Mouse (Mus musculus) embryonic stem cell, embryonic (primary cell): ENCODE results near the gene Prss22.

ENCODE experiments used
- CTCF ChIA-PET, 4 experiments: fragments of 300-600 bp in 2 of 4; fragments of 350-600 bp in 2 of 4; sonication (Branson Sonifier 250); formaldehyde crosslinking; loops; one replicate each; lab custom pipeline; 2022; ENCODE audit warnings: inconsistent platforms in 2 of 4; lab: Charles Lee
- POLR2A ChIA-PET, 4 experiments: fragments of 300-600 bp in 2 of 4; fragments of 350-600 bp in 2 of 4; sonication (Branson Sonifier 250); formaldehyde crosslinking; loops; one replicate each; lab custom pipeline; 2022; ENCODE audit warnings: antibody characterized with exemption in 4 of 4, inconsistent platforms in 1 of 4; lab: Charles Lee

Prss22 gene

DNA sequence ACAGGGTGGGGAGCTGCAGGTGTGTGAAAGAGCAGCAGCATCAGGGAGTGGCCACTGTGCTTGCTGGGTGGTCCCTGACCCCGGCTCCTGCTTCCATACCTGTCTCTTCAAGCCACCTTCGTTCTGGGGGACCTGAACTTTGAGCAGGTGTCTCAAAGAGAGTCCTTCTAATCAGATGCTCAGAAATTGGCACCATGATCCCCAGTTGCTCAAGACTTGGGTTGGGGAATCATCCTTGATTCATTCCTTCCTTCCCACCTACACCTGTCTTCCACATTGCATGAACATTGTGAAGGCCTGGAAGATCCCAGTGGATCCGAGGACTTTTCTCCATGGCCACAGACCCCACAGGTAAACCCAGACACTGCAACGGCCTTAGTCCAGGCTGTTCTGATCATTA lies 10.2 kb upstream of the Prss22 start:
- CTCF ChIA-PET, result interaction anchor here in 3 of 4 experiments (0.5 to 2.1 kb wide), 7 partner anchors 9 to 285 kb away, joined by 3 to 7 read pairs (median 3); no protein-coding TSS in a partner anchor
- POLR2A ChIA-PET, result interaction anchor here in 2 of 4 experiments (1.1 to 2.7 kb wide), 3 partner anchors 14 to 144 kb away, joined by 3 to 15 read pairs (median 11); no protein-coding TSS in a partner anchor

DNA sequence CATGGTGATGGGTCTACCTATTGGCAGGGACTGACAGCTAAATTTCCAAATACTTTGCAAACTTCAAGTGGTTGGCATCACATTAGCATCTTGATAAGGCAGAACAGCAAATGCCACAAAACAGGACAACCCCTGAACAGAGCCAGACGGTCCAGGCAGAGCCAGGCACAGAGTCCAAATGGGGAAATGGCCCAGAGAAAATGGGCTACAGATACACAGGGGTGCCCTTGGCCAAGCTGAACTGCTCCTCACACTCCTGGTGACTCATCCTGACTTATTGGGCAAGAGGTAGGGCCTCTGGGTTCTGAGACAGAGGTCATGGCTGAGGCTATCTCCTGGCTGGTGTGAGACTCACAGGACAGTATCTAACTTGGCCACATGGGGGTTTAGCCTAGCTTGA lies 9.5 kb upstream of the Prss22 start:
- CTCF ChIA-PET, result interaction anchor here (0.6 to 2.7 kb wide), 7 partner anchors 10 to 47 kb away, joined by 3 to 10 read pairs (median 3); no protein-coding TSS in a partner anchor

DNA sequence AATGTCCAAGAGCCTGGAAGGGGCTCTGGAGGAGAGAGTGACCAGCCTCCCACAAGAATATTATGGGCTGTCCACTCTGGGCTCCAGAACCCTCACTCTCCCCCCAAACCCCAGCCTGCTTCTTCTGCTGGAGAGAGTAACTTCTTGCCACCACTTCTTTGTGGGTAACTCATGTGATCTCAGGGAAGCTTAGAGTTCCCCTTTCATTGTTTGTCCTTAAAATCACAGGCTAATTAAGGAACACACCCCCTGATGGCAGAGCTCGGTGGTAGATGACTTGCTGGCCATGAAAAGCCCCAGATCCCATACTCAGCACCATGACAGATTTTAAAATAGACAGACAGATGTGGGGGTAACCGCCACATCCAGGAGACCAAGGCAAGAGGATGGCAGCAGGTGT lies 9.0 kb upstream of the Prss22 start:
- ChIA-PET POLR2A (interaction anchor here in 3 of 4 experiments (0.6 to 2.7 kb wide), 8 partner anchors 8 to 152 kb away, joined by 3 to 15 read pairs (median 4); no protein-coding TSS in a partner anchor), CTCF (interaction anchor here (0.6 to 2.7 kb wide), 8 partner anchors 8 to 336 kb away, joined by 3 to 10 read pairs (median 4); no protein-coding TSS in a partner anchor)

More for the DNA sequence above, 9.5 kb upstream of the Prss22 start:
- POLR2A ChIA-PET, result interaction anchor here in 3 of 4 experiments (0.6 to 2.7 kb wide), 5 partner anchors 14 to 152 kb away, joined by 3 to 15 read pairs (median 4); no protein-coding TSS in a partner anchor

DNA sequence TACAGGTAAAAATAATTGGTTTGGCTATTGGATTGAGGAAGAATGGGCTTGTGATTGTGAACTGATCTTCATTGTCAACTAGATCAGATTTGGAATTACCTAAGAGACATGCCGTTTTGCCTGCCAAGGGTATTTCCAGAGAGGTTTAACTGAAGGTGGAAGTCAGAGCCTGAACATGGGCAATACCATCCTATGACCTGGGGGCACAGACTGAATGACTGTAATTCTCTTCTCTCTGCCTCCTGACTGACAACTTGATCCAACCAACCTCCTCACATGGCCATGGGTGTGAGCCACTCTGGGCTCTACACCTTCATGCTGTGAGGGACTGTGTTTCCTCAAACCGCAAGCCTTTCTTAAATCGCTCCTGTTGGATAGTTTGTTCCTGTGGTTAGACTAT lies 7.1 kb upstream of the Prss22 start:
- POLR2A ChIA-PET, result interaction anchor here in 2 of 4 experiments (1.2 to 2.9 kb wide), 2 partner anchors 10 to 17 kb away, joined by 3 to 10 read pairs; no protein-coding TSS in a partner anchor
- CTCF ChIA-PET, result interaction anchor here in 2 of 4 experiments (0.9 to 2.7 kb wide), 3 partner anchors 8 to 36 kb away, joined by 3 to 10 read pairs (median 3); no protein-coding TSS in a partner anchor

DNA sequence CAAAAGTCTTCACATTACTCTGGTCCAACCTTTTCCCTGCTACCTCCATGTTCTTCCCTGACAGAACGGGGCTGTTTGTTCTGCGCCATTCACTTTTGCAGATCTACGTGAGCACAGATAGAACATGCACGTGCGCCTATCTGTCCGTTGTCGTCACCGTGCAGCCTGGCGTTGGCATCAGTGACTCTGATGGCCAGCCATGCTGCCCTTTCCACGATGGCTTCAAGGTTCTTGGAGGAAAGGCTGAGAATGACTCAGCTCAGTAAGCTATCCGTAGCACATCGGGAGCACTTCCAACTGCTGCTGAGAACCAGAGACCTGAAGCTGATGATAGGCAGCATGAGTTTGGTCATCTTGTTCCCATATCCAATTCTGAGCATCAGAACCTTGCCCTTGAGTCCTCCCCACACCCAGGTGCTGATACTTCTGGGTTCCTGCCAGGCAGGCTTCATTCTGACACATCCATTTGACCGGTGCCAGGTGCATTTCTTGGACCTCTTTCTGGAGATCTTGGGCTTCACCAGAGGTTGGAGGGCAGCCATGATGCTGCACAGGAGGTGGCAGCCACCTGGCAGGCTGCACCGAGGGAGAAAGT lies 6.3 kb upstream of the Prss22 start:
- POLR2A ChIA-PET, result interaction anchor here in 2 of 4 experiments (1.0 to 2.9 kb wide), 4 partner anchors 11 to 18 kb away, joined by 3 to 10 read pairs (median 4); no protein-coding TSS in a partner anchor
- CTCF ChIA-PET, result interaction anchor here in 2 of 4 experiments (0.9 to 1.8 kb wide), 2 partner anchors 35 kb away, joined by 5 to 6 read pairs; no protein-coding TSS in a partner anchor

DNA sequence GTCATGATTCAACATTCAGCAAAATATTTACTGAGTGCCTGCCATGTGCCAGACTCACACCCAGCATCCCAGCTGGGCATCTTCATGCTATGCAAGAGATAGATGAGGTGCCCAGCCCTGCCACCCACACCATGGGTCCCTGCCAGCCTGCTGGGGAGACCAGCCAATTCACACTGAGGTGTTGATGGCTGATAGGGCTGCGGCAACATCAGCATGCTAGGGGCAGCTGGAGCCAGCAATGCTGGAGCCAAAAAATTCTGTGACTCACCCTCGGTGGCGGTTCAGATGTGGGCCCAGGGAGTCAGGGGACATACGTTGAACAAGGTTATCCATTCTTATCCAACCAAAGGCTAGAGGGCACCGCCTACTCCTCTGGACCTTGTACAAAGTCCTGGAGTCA lies 2.5 kb upstream of the Prss22 start:
- CTCF ChIA-PET, result interaction anchor here in 2 of 4 experiments (0.8 to 1.6 kb wide), 2 partner anchors 10 to 157 kb away, joined by 6 to 9 read pairs; partner anchors contain the start of genes Prss32 (in 1 of the 2) and Prss41 (in 1 of the 2)
- POLR2A ChIA-PET, result interaction anchor here in 1 of 4 experiments (2.0 kb wide), 1 partner anchor 15 kb away, joined by 5 read pairs; no protein-coding TSS in a partner anchor

DNA sequence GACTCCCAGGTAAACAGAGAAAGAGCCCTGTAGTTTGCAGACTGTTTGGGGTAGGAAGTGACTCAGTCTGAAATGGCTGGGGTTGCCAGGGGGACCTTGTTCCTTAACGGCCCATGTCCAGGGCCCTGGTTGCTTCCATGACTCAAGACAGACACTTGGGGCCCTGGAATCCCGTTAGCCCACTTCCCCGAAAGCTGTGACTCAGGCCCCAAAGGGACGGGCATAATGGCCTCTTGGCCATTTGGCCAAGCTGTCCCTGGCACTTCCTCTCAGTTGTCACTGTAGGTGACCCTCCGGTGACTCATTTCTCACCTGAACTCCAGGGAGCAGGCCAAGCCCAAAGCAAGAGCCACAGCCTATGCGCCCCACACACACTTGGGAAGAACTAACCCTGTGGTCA lies 483 bp upstream of the Prss22 start:
- ChIA-PET POLR2A (interaction anchor here in 1 of 4 experiments (0.5 kb wide), 1 partner anchor 26 kb away, joined by 4 read pairs; no protein-coding TSS in a partner anchor), CTCF (no interaction called here)

DNA sequence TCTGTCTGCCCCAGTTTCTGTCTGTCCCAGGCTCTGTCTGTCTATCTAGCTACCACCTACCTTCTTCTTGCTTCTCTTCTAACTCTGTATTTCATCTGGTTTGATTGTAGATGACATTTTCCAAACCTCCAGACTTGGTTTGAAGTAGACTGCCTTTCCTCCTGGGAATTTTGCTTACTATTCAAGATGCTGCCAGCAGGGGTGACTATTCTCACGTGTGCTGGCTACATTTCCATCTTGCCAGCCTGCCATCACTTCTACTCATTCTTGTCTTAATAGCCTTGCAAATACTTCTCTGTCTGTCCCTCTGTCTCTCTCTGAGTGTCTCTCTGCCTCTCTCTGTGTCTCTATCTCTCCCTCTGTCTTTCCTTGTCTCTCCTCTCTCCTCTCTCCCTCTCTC lies 2.5 kb downstream of the Prss22 start:
- ChIA-PET POLR2A (interaction anchor here in 1 of 4 experiments (0.6 kb wide), 1 partner anchor 214 kb away, joined by 3 read pairs; no protein-coding TSS in a partner anchor), CTCF (interaction anchor here in 2 of 4 experiments (0.7 to 2.8 kb wide), 4 partner anchors 22 to 27 kb away, joined by 3 to 14 read pairs (median 4); no protein-coding TSS in a partner anchor)

DNA sequence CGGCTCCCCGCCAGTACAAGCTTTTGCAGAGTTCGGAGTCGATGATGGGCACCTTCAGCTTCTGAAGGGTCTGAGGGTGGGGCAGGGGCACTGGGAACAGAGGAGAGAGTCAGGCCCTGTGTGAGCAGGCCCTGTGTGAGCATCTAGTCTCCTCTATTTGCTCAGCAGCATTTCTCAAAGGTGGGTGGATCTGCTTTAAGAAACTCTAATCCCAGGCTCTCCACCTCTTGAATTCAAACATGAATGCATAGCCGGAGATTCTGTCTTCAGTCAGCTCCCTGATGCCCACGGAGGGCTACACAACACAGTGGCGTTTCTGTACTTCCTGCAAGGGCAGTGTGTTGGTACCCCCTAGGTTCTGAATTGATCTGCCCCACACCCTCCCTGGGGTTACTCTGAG lies 3.2 kb downstream of the Prss22 start:
- CTCF ChIA-PET, result interaction anchor here (1.0 to 2.8 kb wide), 9 partner anchors 15 to 294 kb away, joined by 3 to 14 read pairs (median 7); no protein-coding TSS in a partner anchor
- POLR2A ChIA-PET, result interaction anchor here in 1 of 4 experiments (1.3 to 1.5 kb wide), 3 partner anchors 11 to 25 kb away, joined by 3 to 5 read pairs (median 4); no protein-coding TSS in a partner anchor

DNA sequence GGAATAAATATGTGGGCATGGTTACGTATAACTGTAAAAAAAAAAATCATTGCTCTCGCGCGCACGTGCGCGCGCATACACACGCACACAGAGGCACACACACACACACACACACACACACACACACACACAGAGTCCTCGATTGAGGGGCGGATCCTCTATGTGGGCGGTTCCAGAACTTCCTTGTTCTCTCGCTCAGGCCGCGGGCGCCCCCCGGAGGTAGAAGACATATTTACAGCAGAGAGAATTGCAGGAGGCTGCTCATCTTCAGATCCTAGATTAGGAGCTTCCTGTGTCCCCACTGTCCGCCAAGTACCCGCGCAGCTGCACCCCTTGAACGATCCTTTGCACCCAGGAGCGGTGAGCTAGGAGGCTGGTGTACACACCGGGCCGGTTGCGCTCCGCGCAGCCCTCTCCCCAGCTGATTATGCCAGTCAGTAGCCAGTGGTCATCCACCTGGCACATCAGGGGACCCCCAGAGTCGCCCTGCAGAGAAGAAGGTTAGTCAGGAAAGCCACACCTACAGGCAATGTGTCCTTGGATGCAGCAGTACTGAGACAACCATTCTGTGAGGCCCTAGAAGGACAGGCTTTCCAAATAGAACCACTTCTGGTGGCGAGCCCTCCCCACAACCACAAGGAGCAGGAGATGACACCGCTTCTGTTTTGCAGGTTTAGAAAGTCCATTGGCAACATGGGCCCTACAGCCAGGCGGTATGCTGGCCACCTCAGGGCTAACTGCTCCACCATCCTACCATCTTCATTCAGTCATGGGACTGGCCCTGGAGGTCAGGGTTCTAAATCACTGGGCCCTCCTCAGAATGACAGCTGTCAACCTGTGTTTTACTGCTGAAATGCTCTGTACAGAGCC lies 4.1 kb downstream of the Prss22 start:
- POLR2A ChIA-PET, result interaction anchor here (0.5 to 1.7 kb wide), 19 partner anchors 10 to 198 kb away, joined by 3 to 6 read pairs (median 4); partner anchors contain the start of gene Amdhd2 (in 1 of the 4)

DNA sequence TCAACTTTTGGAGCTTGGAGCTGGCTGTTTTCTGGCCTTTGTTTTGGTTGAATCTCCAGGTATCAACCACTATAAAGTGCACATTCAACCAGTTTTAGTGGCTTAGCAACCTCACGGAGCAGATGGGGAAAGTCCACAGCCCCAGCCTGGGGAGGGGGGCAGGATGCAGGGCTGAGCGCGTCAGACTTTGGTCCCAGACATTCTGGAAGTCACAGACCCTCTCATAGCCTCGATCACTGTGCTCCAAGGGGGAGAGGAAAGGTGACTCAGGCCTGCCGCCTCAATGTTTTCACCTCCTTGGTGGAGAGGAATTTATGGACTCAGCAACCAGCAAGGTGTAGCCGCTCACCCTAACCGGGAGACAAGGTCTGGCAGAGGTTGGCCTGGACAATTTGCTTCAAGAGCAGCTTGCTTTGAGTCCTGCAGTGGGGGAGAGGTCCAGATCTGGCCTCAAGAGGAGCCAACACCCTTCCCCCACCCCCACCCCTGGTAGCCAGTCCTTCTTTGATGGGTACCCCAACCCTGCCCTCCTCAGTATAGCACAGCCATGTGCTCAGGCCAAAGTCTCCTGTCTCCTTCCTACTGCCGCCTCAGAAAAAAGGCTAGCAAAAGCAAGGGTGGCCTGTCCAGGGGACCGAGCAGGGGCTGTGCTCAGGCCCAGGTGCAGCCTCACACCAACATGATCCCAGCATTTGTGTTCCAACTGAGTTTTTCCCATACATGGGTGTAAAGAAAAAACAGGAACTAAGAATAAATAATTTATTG lies 4.9 kb downstream of the Prss22 start:
- ChIA-PET POLR2A (interaction anchor here (0.8 to 2.0 kb wide), 15 partner anchors 11 to 190 kb away, joined by 3 to 8 read pairs (median 4); partner anchors contain the start of gene Amdhd2 (in 1 of the 4)), CTCF (interaction anchor here (0.7 to 2.8 kb wide), 24 partner anchors 10 to 506 kb away, joined by 3 to 14 read pairs (median 4); partner anchors contain the start of genes Abca3 (in 1 of the 4), Prss30 (in 1 of the 4), Prss32 (in 1 of the 4) and Prss41 (in 1 of the 4))

More for the DNA sequence above, 4.1 kb downstream of the Prss22 start:
- CTCF ChIA-PET, result interaction anchor here (0.5 to 2.8 kb wide), 61 partner anchors 9 to 1044 kb away, joined by 3 to 14 read pairs (median 4); partner anchors contain the start of genes Prss30 (in 3 of the 4), Prss32 (in 2 of the 4), Prss41 (in 2 of the 4) and 1520401A03Rik (in 1 of the 4)

DNA sequence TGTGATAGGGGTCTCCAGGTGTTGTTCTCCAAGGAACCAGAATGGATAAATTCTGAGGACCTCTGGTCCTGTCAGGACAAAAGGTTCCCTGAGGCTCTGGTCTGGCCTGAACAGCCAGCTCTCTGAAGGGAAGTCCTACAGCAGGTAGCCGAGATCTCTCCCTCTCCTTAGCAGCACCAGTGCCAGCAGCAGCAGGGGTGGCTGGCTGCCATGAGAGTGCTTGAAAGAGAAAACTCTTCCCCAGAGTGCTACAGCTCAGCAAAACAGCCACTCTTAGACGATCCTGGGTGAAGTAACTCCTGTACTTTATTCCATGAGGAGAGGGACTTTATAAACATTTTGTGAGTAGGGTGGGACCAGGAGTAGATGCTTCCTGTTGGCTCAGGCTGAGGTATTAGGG lies 8.1 kb downstream of the Prss22 start:
- POLR2A ChIA-PET, result no interaction called here

DNA sequence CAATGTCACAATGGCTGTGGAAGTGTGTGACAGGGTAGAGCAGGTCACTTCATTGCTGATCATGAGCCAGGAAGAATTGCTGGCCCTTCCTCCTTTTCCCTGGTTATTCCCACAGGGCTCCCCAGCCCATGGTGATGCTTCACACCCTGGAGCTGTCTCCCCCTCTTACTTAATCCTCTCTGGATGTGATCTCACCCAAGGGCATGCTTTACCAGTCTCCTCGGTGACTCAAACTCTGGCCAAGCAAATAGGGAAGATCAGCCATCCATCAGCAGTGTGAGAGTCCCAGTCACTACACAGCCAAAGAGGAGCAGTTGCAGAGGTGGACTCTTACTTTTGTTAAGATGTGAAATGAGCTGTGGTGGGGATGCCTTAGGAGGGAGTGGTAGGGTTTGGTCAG lies 12.9 kb downstream of the Prss22 start:
- POLR2A ChIA-PET, result interaction anchor here in 1 of 4 experiments (0.6 kb wide), 1 partner anchor 109 kb away, joined by 3 read pairs; no protein-coding TSS in a partner anchor
- CTCF ChIA-PET, result no interaction called here

More for the DNA sequence above, 8.1 kb downstream of the Prss22 start:
- CTCF ChIA-PET, result no interaction called here

DNA sequence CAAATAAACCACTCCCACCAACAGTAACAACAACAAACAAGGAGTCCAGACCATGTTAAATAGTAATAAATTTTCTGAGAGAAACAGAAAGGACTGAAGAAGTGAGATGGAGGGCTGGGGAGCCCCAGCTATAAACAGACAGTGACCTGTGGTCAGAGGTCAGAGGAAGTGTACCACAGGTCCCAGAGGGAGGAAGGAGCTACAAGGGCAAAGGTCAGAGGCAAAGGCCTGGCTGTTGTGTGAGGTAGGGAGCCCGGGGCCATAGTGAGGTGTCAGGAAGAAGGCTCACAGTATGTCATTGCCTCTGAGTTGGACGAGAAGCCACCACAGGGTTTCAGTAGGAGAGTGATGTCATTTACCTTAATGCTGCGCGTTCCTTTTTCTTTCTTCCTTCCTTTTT lies 15.0 kb downstream of the Prss22 start:
- ChIA-PET POLR2A (interaction anchor here in 1 of 4 experiments (1.0 to 1.5 kb wide), 3 partner anchors 11 to 58 kb away, joined by 3 to 4 read pairs (median 3); no protein-coding TSS in a partner anchor), CTCF (interaction anchor here in 2 of 4 experiments (0.9 to 1.6 kb wide), 5 partner anchors 11 to 139 kb away, joined by 3 to 6 read pairs (median 3); partner anchors contain the start of genes Prss32 (in 1 of the 2) and Prss41 (in 1 of the 2))

DNA sequence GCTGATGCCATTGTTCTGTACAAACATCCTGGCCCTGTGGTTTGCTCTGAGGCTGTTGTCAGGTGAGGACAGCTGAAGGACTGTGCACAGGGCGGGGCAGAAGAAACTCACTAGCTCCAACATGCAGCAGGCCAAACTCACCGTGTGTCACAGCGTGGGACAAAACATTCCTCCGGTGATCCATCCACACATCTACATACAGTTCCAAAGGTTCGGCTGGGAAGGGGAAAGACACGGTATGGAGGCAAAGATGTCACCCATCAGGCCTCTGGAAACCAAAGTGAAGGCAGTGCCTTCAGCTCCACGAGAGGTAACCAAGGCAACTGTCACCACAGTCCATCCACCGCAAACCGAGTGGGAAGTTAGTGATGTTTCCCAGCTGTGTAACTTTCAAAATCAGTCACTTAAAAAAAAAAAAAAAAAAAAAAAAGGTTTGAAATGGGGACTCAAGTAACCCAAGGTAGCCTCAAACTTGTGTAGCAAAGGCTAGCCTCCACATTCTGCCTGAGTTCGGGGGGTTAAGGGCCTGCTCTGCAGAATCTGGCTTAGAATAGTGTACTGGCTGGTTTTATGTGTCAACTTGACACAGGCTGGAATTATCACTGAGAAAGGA lies 17.5 kb downstream of the Prss22 start, which contains the start of gene Prss30:
TSS of gene Prss30 (minus strand) at position 270 of the 613 bp plus-strand sequence.
- ChIA-PET CTCF (interaction anchor here (0.6 to 2.9 kb wide), 12 partner anchors 9 to 224 kb away, joined by 3 to 18 read pairs (median 4); no protein-coding TSS in a partner anchor), POLR2A (interaction anchor here (0.6 to 3.3 kb wide), 10 partner anchors 10 to 535 kb away, joined by 3 to 12 read pairs (median 4); partner anchors contain the start of gene Ccnf (in 2 of the 4))
